Mouse (Mus musculus) kidney, embryonic 16.5 days (tissue): ENCODE results near the gene Grap. TPM values are rescaled to one million over a fixed set of nuclear protein-coding genes. Genes with fewer than 3 reads are reported as not detected.

Experiments
- ATAC-seq: fragments of 200-750 bp; cut with Nextera tagmentation; 2 replicates; pipeline ENCODE4 v1.8.0; 2017; ENCODE audit warnings: moderate TSS enrichment; ENCODE audit not compliant: low FRiP score, low TSS enrichment
- H3K27ac ChIP-seq: fragments of 300-500 bp; sonication (generic); 2 replicates; pipeline ENCODE4 v1.5.1; 2014; ENCODE audit warnings: low read length
- H3K27me3 ChIP-seq: fragments of 300-500 bp; sonication (generic); 2 replicates; pipeline ENCODE4 v1.6.1; 2014; ENCODE audit warnings: low read length, control low read depth, mixed read lengths; ENCODE audit not compliant: insufficient read depth
- H3K36me3 ChIP-seq: fragments of 300-500 bp; sonication (generic); 2 replicates; pipeline ENCODE4 v1.6.1; 2014; ENCODE audit warnings: low read length, control low read depth, mixed read lengths; ENCODE audit not compliant: insufficient read depth
- H3K4me1 ChIP-seq: fragments of 300-500 bp; sonication (generic); 2 replicates; pipeline ENCODE4 v1.6.1; 2014; ENCODE audit warnings: low read length, control low read depth, mixed read lengths; ENCODE audit not compliant: insufficient read depth
- H3K4me2 ChIP-seq: fragments of 300-500 bp; sonication (generic); replicated peaks from 2 replicates; pipeline ENCODE4 v1.6.1; 2014; ENCODE audit warnings: low read depth, low read length
- H3K4me3 ChIP-seq: fragments of 300-500 bp; sonication (generic); 2 replicates; pipeline ENCODE4 v1.5.1; 2014; ENCODE audit warnings: mild to moderate bottlenecking, low read length
- H3K9ac ChIP-seq: fragments of 300-500 bp; sonication (generic); replicated peaks from 2 replicates; pipeline ENCODE4 v1.6.1; 2014; ENCODE audit warnings: low read length
- H3K9me3 ChIP-seq: fragments of 300-500 bp; sonication (generic); 2 replicates; pipeline ENCODE4 v1.6.1; 2016; ENCODE audit warnings: low read length, control low read depth
- WGBS: fragments of 180-500 bp; shearing (Covaris S2); extraction: QIAGEN DNeasy Blood & Tissue Kit; methylation state at CpG from one replicate; pipeline ENCODE4 v1.1.7; 2014; 5-methylcytosine and 5-hydroxymethylcytosine counted together
- polyA plus RNA-seq: library from polyadenylated mRNA; unstranded; fragments of >200 nt; fragmentation: Nextera tagmentation; extraction: Ambion mirVana; gene quantifications from 2 replicates; pipeline ENCODE4 v1.2.1, GENCODE M21; 2015

Grap gene
- polyA plus RNA-seq, 1 experiment from 2014 or later: 16.3 TPM

DNA sequence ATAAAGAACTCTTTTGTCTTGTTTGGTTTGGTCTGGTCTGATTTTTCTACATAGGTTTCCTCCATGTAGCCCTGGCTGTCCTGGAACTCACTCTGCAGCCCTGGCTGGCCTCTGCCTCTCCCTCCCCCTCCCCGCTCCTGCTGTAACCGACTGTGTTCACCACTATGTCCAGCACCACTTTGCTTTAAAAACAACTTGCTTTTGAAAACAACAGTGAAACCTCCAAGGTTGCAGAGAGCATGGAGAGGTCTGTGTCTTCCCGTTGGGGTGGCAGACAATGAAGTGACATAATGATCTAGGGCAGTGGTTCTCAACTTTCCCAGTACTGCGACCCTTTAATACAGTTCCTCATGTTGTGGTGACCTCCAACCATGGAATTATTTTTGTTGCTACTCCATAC, 2.6 kb downstream of the Grap start:
- no peak overlapping the region for H3K9ac ChIP-seq
- H3K4me2 ChIP-seq: no peak overlapping the region
- no peaks in the 10 kb centered on the region for H3K27me3 ChIP-seq
- no peaks in the 10 kb centered on the region for H3K36me3 ChIP-seq
- no peak overlapping the region for H3K27ac ChIP-seq
- no peak for ATAC-seq
- H3K9me3 ChIP-seq: no peaks in the 10 kb centered on the region
- H3K4me3 ChIP-seq: no peak overlapping the region
- WGBS: 38% methylated on average over 4 of the region's 4 CpGs
- peaks cover 9% of the 10 kb centered on the region; the same call in 1 of the 2 replicates for H3K4me1 ChIP-seq

DNA sequence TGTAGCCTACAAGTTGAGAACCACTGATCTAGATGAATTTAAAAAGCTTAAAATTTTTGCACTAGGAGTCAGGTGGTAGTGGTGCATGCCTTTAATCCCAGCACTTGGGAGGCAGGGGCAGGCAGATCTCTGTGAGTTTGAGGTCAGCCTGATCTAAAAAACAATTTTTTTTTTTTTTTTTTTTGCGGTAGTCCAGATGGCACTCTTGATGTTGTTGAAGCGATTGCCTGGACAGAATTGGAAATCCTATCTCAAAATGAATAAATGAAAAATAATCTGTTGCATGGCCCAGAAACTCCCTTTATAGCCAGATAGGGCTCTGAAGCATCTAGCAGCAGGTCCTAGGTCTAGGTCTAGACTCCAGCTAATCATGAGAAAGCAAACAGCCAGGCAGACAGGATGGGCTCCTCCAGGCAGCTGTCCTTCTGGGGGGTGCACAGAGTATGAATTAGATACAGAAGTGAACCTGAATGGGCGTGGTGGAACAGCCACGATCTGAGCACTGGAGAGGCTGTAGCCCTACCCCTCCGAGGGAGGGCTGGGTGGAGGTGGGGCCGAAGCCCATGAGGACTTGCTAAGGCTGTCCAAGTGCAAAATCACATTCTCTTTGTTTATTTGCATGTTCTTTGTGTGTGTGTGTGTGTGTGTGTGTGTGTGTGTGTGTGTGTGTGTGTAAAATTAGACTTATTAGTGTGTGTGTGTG, 3.2 kb downstream of the Grap start:
- peaks cover 9% of the 10 kb centered on the region; the same call in 1 of the 2 replicates for H3K4me1 ChIP-seq

GRCm38 (mm10) chr11:61657432-61657831, 4.4 kb downstream of the Grap start:
- Histone ChIP-seq H3K4me1 (peaks cover 9% of the 10 kb centered on the region; the same call in 1 of the 2 replicates), H3K4me3 (no peak overlapping the region), H3K4me2 (no peak overlapping the region), H3K9ac (no peak overlapping the region), H3K27me3 (no peaks in the 10 kb centered on the region), H3K27ac (no peak overlapping the region), H3K36me3 (no peaks in the 10 kb centered on the region), H3K9me3 (no peaks in the 10 kb centered on the region)
- no peak for ATAC-seq
- WGBS: 72% methylated on average over 2 of the region's 2 CpGs

More for the DNA sequence above, 3.2 kb downstream of the Grap start:
- Histone ChIP-seq H3K36me3 (no peaks in the 10 kb centered on the region), H3K4me3 (no peak overlapping the region), H3K9ac (no peak overlapping the region), H3K27ac (no peak overlapping the region), H3K9me3 (no peaks in the 10 kb centered on the region), H3K27me3 (no peaks in the 10 kb centered on the region), H3K4me2 (no peak overlapping the region)
- WGBS: 72% methylated on average over 6 of the region's 6 CpGs
- ATAC-seq: no peak

DNA sequence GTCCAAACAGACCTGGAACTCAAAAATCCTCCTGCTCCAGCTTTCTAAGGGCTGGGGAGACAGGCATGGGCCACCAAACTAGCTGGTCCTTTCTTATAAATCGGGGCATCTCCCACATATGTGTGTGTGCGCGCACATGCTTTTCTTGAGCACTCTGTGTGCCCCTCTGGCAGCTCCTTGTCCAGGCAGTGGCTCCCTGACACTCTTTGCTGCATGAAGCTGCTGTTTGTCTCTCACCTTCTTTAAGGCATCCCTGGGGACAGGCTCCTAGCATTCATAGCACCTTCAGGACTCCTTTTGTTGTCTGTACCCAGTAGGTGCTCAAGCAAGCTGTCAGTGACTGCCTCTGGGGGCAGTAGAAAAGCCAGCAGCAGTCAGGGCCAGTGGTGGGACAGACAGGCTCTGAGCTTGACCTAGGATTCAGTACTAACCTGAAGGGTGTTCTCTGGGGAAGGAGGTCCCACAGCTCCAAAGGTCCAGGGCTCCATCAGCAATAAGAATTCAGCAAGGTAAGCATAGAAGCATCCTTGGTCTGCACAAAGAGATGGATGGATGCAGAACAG, 5.4 kb downstream of the Grap start:
- H3K4me1 ChIP-seq: 0 out of 2 replicates have a peak, but pooled peaks cover 5% of the 10 kb centered on the region
- no peak overlapping the region for H3K9ac ChIP-seq
- no peaks in the 10 kb centered on the region for H3K9me3 ChIP-seq
- H3K27ac ChIP-seq: 0 out of 2 replicates have a peak overlapping the region, but pooled peaks have one; percentile 19
- no peak overlapping the region for H3K4me2 ChIP-seq
- no peaks in the 10 kb centered on the region for H3K27me3 ChIP-seq
- WGBS: 86% methylated on average over 3 of the region's 3 CpGs
- ATAC-seq: no peak
- no peak overlapping the region for H3K4me3 ChIP-seq
- H3K36me3 ChIP-seq: no peaks in the 10 kb centered on the region

GRCm38 (mm10) chr11:61659011-61659858, 6.2 kb downstream of the Grap start:
- 74% methylated on average over 4 of the region's 4 CpGs for WGBS
- no peak overlapping the region for H3K4me2 ChIP-seq

DNA sequence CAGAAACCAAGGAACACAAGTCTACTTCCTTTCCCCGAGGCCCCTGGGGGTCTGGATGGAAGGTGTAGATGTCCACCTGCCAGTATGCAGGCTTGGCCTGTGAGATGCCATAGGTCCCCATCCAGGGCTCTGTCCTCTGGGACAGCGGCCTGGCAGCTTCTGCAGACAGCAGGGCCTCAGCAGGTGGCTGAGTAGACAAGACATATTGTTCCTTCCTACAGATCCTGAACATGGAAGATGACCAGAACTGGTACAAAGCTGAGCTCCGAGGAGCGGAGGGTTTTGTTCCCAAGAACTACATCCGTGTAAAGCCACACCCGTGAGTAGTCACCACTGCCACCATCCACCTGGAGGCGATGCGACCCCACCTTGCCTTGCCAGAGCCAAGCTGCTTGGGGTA, 6.9 kb downstream of the Grap start:
- Histone ChIP-seq H3K9ac (no peak overlapping the region), H3K4me1 (0 out of 2 replicates have a peak, but pooled peaks cover 5% of the 10 kb centered on the region), H3K4me2 (no peak overlapping the region), H3K4me3 (no peak overlapping the region), H3K27ac (no peak overlapping the region), H3K27me3 (no peaks in the 10 kb centered on the region), H3K36me3 (no peaks in the 10 kb centered on the region), H3K9me3 (no peaks in the 10 kb centered on the region)
- ATAC-seq: no peak
- 90% methylated on average over 8 of the region's 8 CpGs for WGBS

More at GRCm38 (mm10) chr11:61659011-61659858, 6.2 kb downstream of the Grap start:
- Histone ChIP-seq H3K4me1 (0 out of 2 replicates have a peak, but pooled peaks cover 5% of the 10 kb centered on the region), H3K9ac (no peak overlapping the region), H3K27ac (peak overlapping the region; percentile 19; the same call in 1 of the 2 replicates), H3K9me3 (no peaks in the 10 kb centered on the region), H3K4me3 (no peak overlapping the region), H3K36me3 (no peaks in the 10 kb centered on the region), H3K27me3 (no peaks in the 10 kb centered on the region)
- ATAC-seq: peak; percentile 39; the same call in 1 of the 2 replicates

GRCm38 (mm10) chr11:61660806-61661392, 7.8 kb downstream of the Grap start:
- Histone ChIP-seq H3K27ac (no peak overlapping the region), H3K36me3 (no peaks in the 10 kb centered on the region), H3K27me3 (no peaks in the 10 kb centered on the region), H3K4me1 (0 out of 2 replicates have a peak, but pooled peaks cover 5% of the 10 kb centered on the region), H3K9me3 (no peaks in the 10 kb centered on the region), H3K9ac (no peak overlapping the region), H3K4me3 (no peak overlapping the region), H3K4me2 (no peak overlapping the region)
- ATAC-seq: no peak
- 57% methylated on average over 7 of the region's 7 CpGs for WGBS

- no peak for ATAC-seq
- H3K4me1 ChIP-seq: 0 out of 2 replicates have a peak, but pooled peaks cover 5% of the 10 kb centered on the region
- no peaks in the 10 kb centered on the region for H3K9me3 ChIP-seq
- no peak overlapping the region for H3K4me3 ChIP-seq
- H3K4me2 ChIP-seq: no peak overlapping the region
- H3K27ac ChIP-seq: no peak overlapping the region
- no peaks in the 10 kb centered on the region for H3K36me3 ChIP-seq
- no peak overlapping the region for H3K9ac ChIP-seq
- H3K27me3 ChIP-seq: no peaks in the 10 kb centered on the region
- 78% methylated on average over 5 of the region's 5 CpGs for WGBS
These were observed 9.1 kb downstream of the Grap start for GRCm38 (mm10) chr11:61662189-61662588.

DNA sequence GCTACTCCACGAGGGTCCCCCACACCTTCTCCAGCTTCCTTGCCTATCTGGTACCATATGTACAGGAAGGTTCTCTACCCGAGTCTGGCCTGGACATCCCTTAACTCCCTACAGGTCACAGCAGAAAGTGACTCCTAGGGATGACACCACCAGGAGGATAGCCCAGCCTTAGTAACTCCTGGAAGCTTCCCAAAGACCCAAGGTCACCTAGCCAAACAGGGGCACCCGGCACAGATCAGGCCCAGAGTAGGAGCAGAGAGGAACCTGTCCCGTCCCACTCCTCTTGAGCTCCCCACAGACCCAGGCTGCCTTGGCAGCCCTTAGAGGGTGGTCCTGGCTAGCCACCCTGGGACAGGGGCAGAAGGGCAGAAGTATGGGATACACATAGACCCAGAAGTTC, 12.3 kb downstream of the Grap start:
- Histone ChIP-seq H3K4me3 (no peak overlapping the region), H3K9me3 (no peaks in the 10 kb centered on the region), H3K27ac (no peak overlapping the region), H3K9ac (no peak overlapping the region), H3K4me2 (no peak overlapping the region), H3K4me1 (no peaks in the 10 kb centered on the region), H3K36me3 (no peaks in the 10 kb centered on the region), H3K27me3 (no peaks in the 10 kb centered on the region)
- ATAC-seq: no peak
- 87% methylated on average over 4 of the region's 4 CpGs for WGBS
